Mouse (Mus musculus) B cell, adult 2 months (primary cell): ENCODE results near the gene Impg1.

Experiments used
- DNase-seq, 2 experiments: peaks; one replicate each; pipeline ENCODE4 v3.0.0; 2022

Gene Impg1

GRCm38 (mm10) chr9:80465381-80465780 is at the start of gene Impg1:
Gene Impg1, minus strand, starts transcription at chr9:80465481.
- DNase-seq = no peak

- DNase-seq = no peak
Observed at GRCm38 (mm10) chr9:80509464-80510153, 44.3 kb upstream of the Impg1 start.

- no peak for DNase-seq
Observed at GRCm38 (mm10) chr9:80504496-80505012, 39.3 kb upstream of the Impg1 start.

GRCm38 (mm10) chr9:80491591-80491990 is 26.3 kb upstream of the Impg1 start:
- no peak for DNase-seq

GRCm38 (mm10) chr9:80460420-80460819 is 4.9 kb downstream of the Impg1 start:
- DNase-seq = no peak

GRCm38 (mm10) chr9:80450467-80451261 is 14.6 kb downstream of the Impg1 start:
- DNase-seq = no peak

GRCm38 (mm10) chr9:80441096-80441710 is 24.1 kb downstream of the Impg1 start:
- no peak for DNase-seq

- no peak for DNase-seq
Observed at GRCm38 (mm10) chr9:80391404-80391803, 73.9 kb downstream of the Impg1 start.

GRCm38 (mm10) chr9:80391002-80391401 is 74.3 kb downstream of the Impg1 start:
- DNase-seq = no peak

- DNase-seq = no peak
Observed at GRCm38 (mm10) chr9:80387890-80388289, 77.4 kb downstream of the Impg1 start.

GRCm38 (mm10) chr9:80386492-80386891 is 78.8 kb downstream of the Impg1 start:
- no peak for DNase-seq

GRCm38 (mm10) chr9:80386000-80386399 is 79.3 kb downstream of the Impg1 start:
- DNase-seq = peak; percentile 25 to 32

GRCm38 (mm10) chr9:80382711-80383110 is 82.6 kb downstream of the Impg1 start:
- no peak for DNase-seq

- no peak for DNase-seq
Observed at GRCm38 (mm10) chr9:80380078-80380645, 85.1 kb downstream of the Impg1 start.

GRCm38 (mm10) chr9:80374100-80374499 is 91.2 kb downstream of the Impg1 start:
- DNase-seq = no peak

- no peak for DNase-seq
Observed at GRCm38 (mm10) chr9:80373304-80373739, 92.0 kb downstream of the Impg1 start.

- DNase-seq = peak; percentile 12 to 13
Observed at GRCm38 (mm10) chr9:80368636-80369035, 96.6 kb downstream of the Impg1 start.

GRCm38 (mm10) chr9:80367520-80368204 is 97.6 kb downstream of the Impg1 start:
- DNase-seq = no peak

- no peak for DNase-seq
Observed at GRCm38 (mm10) chr9:80360063-80360462, 105.2 kb downstream of the Impg1 start.

- no peak for DNase-seq
Observed at GRCm38 (mm10) chr9:80351678-80352331, 113.5 kb downstream of the Impg1 start.

GRCm38 (mm10) chr9:80351295-80351677 is 114.0 kb downstream of the Impg1 start:
- DNase-seq = no peak

GRCm38 (mm10) chr9:80344451-80345000 is 120.8 kb downstream of the Impg1 start:
- DNase-seq = no peak
